Mouse (Mus musculus) liver, postnatal 0 days (tissue): ENCODE measurements at regions not wholly inside any gene's neighbourhood (a gene's known extent, or its start where the extent isn't known, plus 50 kb on each side); places are given as distances from the start of the nearest gene placed in this dataset.
A peak's percentile ranks its signal among the peaks of the same experiment; 100 is the strongest.

Source experiments
- ATAC-seq: fragments of 200-750 bp; cut with Nextera tagmentation; 2 replicates; pipeline ENCODE4 v1.8.0; 2017; ENCODE audit warnings: mild to moderate bottlenecking, moderate library complexity
- DNase-seq: peaks from one replicate; pipeline ENCODE4 v3.0.0-alpha.2; 2016
- H3K27ac ChIP-seq: fragments of 300-500 bp; sonication (generic); 2 replicates; pipeline ENCODE4 v1.5.1; 2014; ENCODE audit warnings: antibody characterized with exemption, moderate library complexity, mild to moderate bottlenecking, low read depth
- H3K27me3 ChIP-seq: fragments of 300-500 bp; sonication (generic); 2 replicates; pipeline ENCODE4 v1.6.1; 2014; ENCODE audit warnings: low read length, control low read depth, mixed read lengths; ENCODE audit not compliant: insufficient read depth
- H3K36me3 ChIP-seq: fragments of 300-500 bp; sonication (generic); replicated peaks from 2 replicates; pipeline ENCODE4 v1.6.1; 2014; ENCODE audit warnings: mild to moderate bottlenecking, control low read depth, low read length, moderate library complexity, mixed read lengths; ENCODE audit not compliant: insufficient read depth
- H3K4me1 ChIP-seq: fragments of 300-500 bp; sonication (generic); 2 replicates; pipeline ENCODE4 v1.6.1; 2014; ENCODE audit warnings: antibody characterized with exemption, mild to moderate bottlenecking, control low read depth; ENCODE audit not compliant: insufficient read depth
- H3K4me2 ChIP-seq: fragments of 300-500 bp; sonication (generic); 2 replicates; pipeline ENCODE4 v1.6.1; 2014; ENCODE audit warnings: low read depth, mild to moderate bottlenecking, low read length, moderate library complexity, mixed read lengths
- H3K4me3 ChIP-seq: fragments of 300-500 bp; sonication (generic); 2 replicates; pipeline ENCODE4 v1.5.1; 2014; ENCODE audit warnings: low read depth, low read length
- H3K9ac ChIP-seq: fragments of 300-500 bp; sonication (generic); replicated peaks from 2 replicates; pipeline ENCODE4 v1.6.1; 2014; ENCODE audit warnings: mild to moderate bottlenecking, moderate library complexity
- H3K9me3 ChIP-seq: fragments of 300-500 bp; sonication (generic); 2 replicates; pipeline ENCODE4 v1.6.1; 2016; ENCODE audit warnings: mild to moderate bottlenecking, control low read depth, low read length, mixed read lengths
- CTCF ChIP-seq: sonication (generic); IDR thresholded peaks from 2 replicates; pipeline ENCODE4 v1.5.1; 2016; ENCODE audit warnings: antibody characterized with exemption, low read depth
- EP300 ChIP-seq: IDR thresholded peaks from 2 replicates; pipeline ENCODE4 v1.6.1; 2016; ENCODE audit warnings: antibody characterized with exemption, low read depth, mild to moderate bottlenecking

- Histone ChIP-seq H3K27me3 (no peaks in the 10 kb centered on the region), H3K4me3 (no peak overlapping the region), H3K9ac (no peak overlapping the region), H3K27ac (no peak overlapping the region), H3K36me3 (no peaks in the 10 kb centered on the region), H3K4me1 (no peaks in the 10 kb centered on the region), H3K9me3 (no peaks in the 10 kb centered on the region), H3K4me2 (no peak overlapping the region)
- DNase-seq (peak; percentile 12), ATAC-seq (no peak)
- no peak for TF ChIP-seq EP300
- TF ChIP-seq CTCF = peak; percentile 44
Observed at GRCm38 (mm10) chrX:76680890-76681289, 78.2 kb upstream of the Cldn34d start.
